Mouse (Mus musculus): ENCODE results near the gene Camk1d.

DNA sequence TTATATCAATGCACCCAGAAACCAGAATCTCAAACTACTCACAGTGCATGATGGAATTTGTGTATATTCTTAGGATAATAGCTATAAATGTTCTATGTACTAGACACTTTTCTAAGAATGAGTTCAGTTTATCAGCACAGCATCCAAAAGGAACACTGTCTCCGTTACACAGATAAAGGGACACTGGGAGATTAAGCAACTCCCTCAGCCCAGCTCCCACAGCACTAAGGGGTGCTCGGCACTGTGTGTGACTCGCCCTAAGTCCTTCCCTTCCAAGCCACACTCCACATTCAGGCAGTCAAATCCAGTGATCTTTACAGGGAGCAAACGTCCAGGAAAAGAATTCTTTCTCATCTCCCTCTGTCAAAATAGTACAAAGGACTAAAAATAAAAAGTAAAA is 83.6 kb downstream of the Camk1d start:
- no peak for TF ChIP-seq CTCF (IDR thresholded peaks at IDR 0.05; ENCODE audit: borderline replicate concordance, insufficient read depth, low read depth, low read length)
- TF ChIP-seq POLR2A (IDR thresholded peaks at IDR 0.05; ENCODE audit: borderline replicate concordance, insufficient read depth, low read length), result no peak
